Mouse (Mus musculus) cortical plate, adult 2 months (tissue): Measurements from ENCODE around the gene Chd1.

ENCODE experiments used
- CTCF ChIP-seq: fragments of 200-500 bp; IDR thresholded peaks from 2 replicates; pipeline ENCODE4 v1.5.1; 2011; ENCODE audit warnings: mild to moderate bottlenecking, control low read depth, low read length; ENCODE audit not compliant: insufficient read depth; ENCODE audit errors: extremely low read depth
- POLR2A ChIP-seq: fragments of 200-500 bp; IDR thresholded peaks from 2 replicates; pipeline ENCODE4 v1.6.1; 2011; ENCODE audit warnings: mild to moderate bottlenecking, low read length, control low read depth; ENCODE audit not compliant: insufficient read depth; ENCODE audit errors: extremely low read depth

DNA sequence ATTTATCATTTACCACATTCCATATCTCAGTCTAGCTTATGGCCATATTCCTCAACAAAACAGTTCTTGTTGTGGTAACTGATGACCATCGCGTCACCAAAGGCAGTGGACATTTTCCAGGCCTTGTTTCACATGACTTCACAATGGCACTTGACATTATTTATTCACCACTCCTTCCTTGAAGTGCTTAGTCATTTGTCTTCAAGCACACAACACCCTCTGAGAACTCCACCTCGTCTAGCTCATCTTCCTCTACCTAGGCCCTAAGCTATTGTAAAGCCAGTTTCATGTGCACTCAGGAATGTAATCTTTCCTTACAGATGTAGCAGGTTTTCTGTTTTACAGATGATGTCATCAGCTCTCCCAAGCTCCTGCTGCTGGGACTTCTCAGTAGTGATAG, 5.8 kb upstream of the Chd1 start:
- TF ChIP-seq POLR2A (no peak), CTCF (no peak)
